Mouse (Mus musculus) intestine, postnatal 0 days (tissue): ENCODE measurements around the gene Smarcc1. TPM values are rescaled to one million over a fixed set of nuclear protein-coding genes. Genes with fewer than 3 reads are reported as not detected.

Experiments
- ATAC-seq: fragments of 200-750 bp; cut with Nextera tagmentation; 2 replicates; pipeline ENCODE4 v1.8.0; 2017; ENCODE audit warnings: mild to moderate bottlenecking, moderate TSS enrichment, moderate library complexity
- H3K27ac ChIP-seq: fragments of 300-500 bp; sonication (generic); 2 replicates; pipeline ENCODE4 v1.5.1; 2014; ENCODE audit warnings: mild to moderate bottlenecking, low read depth, low read length, moderate library complexity
- H3K27me3 ChIP-seq: fragments of 300-500 bp; sonication (generic); replicated peaks from 2 replicates; pipeline ENCODE4 v1.6.1; 2014; ENCODE audit warnings: low read length, mixed read lengths; ENCODE audit not compliant: control insufficient read depth, insufficient read depth
- H3K36me3 ChIP-seq: fragments of 300-500 bp; sonication (generic); 2 replicates; pipeline ENCODE4 v1.6.1; 2014; ENCODE audit warnings: mild to moderate bottlenecking, moderate library complexity; ENCODE audit not compliant: control insufficient read depth, insufficient read depth
- H3K4me1 ChIP-seq: fragments of 300-500 bp; sonication (generic); replicated peaks from 2 replicates; pipeline ENCODE4 v1.6.1; 2014; ENCODE audit warnings: antibody characterized with exemption, low read length, mixed read lengths; ENCODE audit not compliant: control insufficient read depth, insufficient read depth
- H3K4me2 ChIP-seq: fragments of 300-500 bp; sonication (generic); replicated peaks from 2 replicates; pipeline ENCODE4 v1.6.1; 2014; ENCODE audit warnings: low read depth, mild to moderate bottlenecking, moderate library complexity
- H3K4me3 ChIP-seq: fragments of 300-500 bp; sonication (generic); 2 replicates; pipeline ENCODE4 v1.5.1; 2014; ENCODE audit warnings: low read depth, low read length
- H3K9ac ChIP-seq: fragments of 300-500 bp; sonication (generic); 2 replicates; pipeline ENCODE4 v1.6.1; 2014; ENCODE audit warnings: mild to moderate bottlenecking, low read depth, low read length
- H3K9me3 ChIP-seq: fragments of 300-500 bp; sonication (generic); 2 replicates; pipeline ENCODE4 v1.6.1; 2016; ENCODE audit warnings: mixed run types; ENCODE audit not compliant: control insufficient read depth
- CTCF ChIP-seq: sonication (generic); IDR thresholded peaks from 2 replicates; pipeline ENCODE4 v1.5.1; 2016; ENCODE audit warnings: low read depth, mild to moderate bottlenecking, control low read depth, antibody characterized with exemption, moderate library complexity
- WGBS: fragments of 180-500 bp; shearing (Covaris S2); extraction: QIAGEN DNeasy Blood & Tissue Kit; methylation state at CpG from one replicate; pipeline ENCODE4 v1.1.7; 2014; 5-methylcytosine and 5-hydroxymethylcytosine counted together
- polyA plus RNA-seq: library from polyadenylated mRNA; unstranded; fragments of >200 nt; fragmentation: Nextera tagmentation; extraction: Ambion mirVana; gene quantifications from 2 replicates; pipeline ENCODE4 v1.2.1, GENCODE M21; 2015

Gene Smarcc1
- polyA plus RNA-seq, 1 experiment from 2014 or later: 21.6 TPM

DNA sequence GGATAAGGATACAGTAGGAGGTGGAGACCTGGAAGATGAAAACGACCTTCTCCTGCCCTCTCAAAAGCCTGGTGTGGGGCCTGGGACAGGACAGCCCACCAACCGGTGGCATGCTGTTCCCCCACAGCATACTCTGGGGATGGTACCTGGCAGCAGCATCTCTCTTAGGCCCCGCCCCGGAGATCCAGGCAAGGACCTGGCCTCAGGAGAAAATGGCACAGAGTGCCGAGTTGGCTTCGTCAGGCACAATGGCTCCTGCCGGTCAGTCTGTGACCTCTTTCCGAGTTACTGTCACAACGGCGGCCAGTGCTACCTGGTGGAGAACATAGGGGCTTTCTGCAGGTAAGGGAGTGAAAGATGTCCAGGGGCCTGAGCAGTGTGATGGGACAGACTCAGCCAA, 129.5 kb downstream of the Smarcc1 start:
- Histone ChIP-seq H3K36me3 (no peaks in the 10 kb centered on the region), H3K27me3 (no peaks in the 10 kb centered on the region; the same call in 1 of the 2 replicates), H3K9me3 (no peaks in the 10 kb centered on the region), H3K4me1 (peaks cover 3% of the 10 kb centered on the region; the same call in 1 of the 2 replicates), H3K27ac (no peak overlapping the region), H3K4me3 (no peak overlapping the region), H3K4me2 (no peak overlapping the region), H3K9ac (no peak overlapping the region)
- TF ChIP-seq CTCF: no peak
- no peak for ATAC-seq
- 94% methylated on average over 10 of the region's 10 CpGs for WGBS

DNA sequence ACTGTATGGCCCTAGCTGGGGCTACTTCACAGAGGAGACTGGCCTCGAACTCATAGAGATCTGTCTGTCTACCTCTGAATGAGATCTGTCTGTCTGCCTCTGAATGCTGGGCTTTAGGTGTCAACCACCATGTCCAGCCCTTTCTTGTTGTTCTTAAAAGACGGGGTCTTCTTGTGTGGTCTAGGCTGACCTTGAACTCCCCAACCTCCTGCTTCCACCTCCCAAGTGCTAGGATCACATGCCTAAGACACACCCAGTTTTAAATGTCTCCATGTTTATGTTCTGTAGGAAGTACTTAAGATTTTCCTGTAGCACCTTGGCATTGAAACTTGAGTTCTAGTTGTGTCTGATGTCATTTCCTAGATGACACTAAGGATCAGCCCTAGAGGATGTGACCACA, 131.4 kb downstream of the Smarcc1 start:
- no peak for ATAC-seq
- TF ChIP-seq CTCF: no peak
- Histone ChIP-seq H3K4me3 (no peak overlapping the region), H3K9ac (no peak overlapping the region), H3K27ac (no peak overlapping the region), H3K27me3 (no peaks in the 10 kb centered on the region; the same call in 1 of the 2 replicates), H3K36me3 (no peaks in the 10 kb centered on the region), H3K4me1 (peaks cover 3% of the 10 kb centered on the region; the same call in 1 of the 2 replicates), H3K9me3 (no peaks in the 10 kb centered on the region), H3K4me2 (no peak overlapping the region)
- 70% methylated on average over 2 of the region's 2 CpGs for WGBS

DNA sequence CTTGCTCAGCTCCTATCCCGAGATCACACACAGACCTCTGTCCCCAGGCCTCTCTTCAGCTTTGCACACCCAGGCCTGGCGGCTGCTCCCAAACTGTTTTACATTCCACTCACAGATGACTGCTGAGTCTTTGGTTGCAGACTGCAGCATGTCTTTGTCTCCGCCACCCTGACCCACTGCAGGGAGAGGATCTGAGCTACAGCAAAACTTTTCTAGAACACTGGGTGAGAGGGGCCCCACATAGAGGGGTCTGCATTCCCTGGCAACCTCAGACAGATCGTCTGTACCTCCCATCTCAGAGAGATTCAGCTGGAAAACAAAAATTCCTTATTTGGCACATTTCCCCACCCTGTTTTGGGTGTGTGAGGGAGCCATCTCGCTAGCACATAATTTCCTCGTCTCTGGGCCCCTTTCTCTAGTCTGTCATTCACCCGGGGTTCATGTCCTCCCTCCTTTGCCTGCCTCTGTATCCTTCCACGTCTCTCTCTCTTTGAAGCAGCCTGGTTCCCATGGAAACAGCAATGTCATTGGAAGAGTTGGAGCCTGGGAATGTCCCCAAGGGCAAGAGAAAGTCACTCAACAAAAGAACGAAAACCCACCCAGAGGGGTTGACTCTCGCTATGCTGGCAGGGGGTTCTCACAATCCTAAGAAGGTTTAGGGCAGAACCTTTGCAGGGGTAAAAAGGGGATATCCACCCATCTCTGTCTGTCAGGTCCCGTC, 132.5 kb downstream of the Smarcc1 start:
- no peak overlapping the region for H3K4me3 ChIP-seq
- no peaks in the 10 kb centered on the region for H3K9me3 ChIP-seq
- H3K36me3 ChIP-seq: no peaks in the 10 kb centered on the region
- no peak overlapping the region for H3K27ac ChIP-seq
- no peaks in the 10 kb centered on the region; the same call in 1 of the 2 replicates for H3K27me3 ChIP-seq
- H3K4me1 ChIP-seq: peaks cover 3% of the 10 kb centered on the region; the same call in 1 of the 2 replicates
- H3K4me2 ChIP-seq: no peak overlapping the region
- 34% methylated on average over 11 of the region's 11 CpGs for WGBS
- no peak for ATAC-seq
- no peak overlapping the region for H3K9ac ChIP-seq
- TF ChIP-seq CTCF: no peak

DNA sequence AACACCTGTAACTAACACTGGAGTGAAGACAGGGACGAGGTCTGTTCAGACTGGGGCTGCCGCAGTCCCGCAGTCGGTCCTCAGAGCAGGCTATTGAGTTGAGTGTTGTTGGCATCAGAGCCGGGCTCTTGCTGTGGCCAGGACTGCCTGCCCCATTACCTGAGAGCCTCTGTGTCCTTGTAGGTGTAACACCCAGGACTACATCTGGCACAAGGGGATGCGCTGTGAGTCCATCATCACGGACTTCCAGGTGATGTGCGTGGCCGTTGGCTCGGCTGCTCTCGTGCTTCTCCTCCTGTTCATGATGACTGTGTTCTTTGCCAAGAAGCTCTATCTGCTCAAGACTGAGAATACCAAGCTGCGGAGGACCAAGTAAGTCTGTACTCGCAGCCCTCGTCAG, 133.3 kb downstream of the Smarcc1 start:
- WGBS: 92% methylated on average over 14 of the region's 14 CpGs
- H3K4me2 ChIP-seq: no peak overlapping the region
- no peak for ATAC-seq
- no peaks in the 10 kb centered on the region for H3K36me3 ChIP-seq
- no peak for TF ChIP-seq CTCF
- H3K4me1 ChIP-seq: peaks cover 3% of the 10 kb centered on the region; the same call in 1 of the 2 replicates
- no peak overlapping the region for H3K27ac ChIP-seq
- no peaks in the 10 kb centered on the region; the same call in 1 of the 2 replicates for H3K27me3 ChIP-seq
- no peak overlapping the region for H3K9ac ChIP-seq
- no peak overlapping the region for H3K4me3 ChIP-seq
- no peaks in the 10 kb centered on the region for H3K9me3 ChIP-seq

DNA sequence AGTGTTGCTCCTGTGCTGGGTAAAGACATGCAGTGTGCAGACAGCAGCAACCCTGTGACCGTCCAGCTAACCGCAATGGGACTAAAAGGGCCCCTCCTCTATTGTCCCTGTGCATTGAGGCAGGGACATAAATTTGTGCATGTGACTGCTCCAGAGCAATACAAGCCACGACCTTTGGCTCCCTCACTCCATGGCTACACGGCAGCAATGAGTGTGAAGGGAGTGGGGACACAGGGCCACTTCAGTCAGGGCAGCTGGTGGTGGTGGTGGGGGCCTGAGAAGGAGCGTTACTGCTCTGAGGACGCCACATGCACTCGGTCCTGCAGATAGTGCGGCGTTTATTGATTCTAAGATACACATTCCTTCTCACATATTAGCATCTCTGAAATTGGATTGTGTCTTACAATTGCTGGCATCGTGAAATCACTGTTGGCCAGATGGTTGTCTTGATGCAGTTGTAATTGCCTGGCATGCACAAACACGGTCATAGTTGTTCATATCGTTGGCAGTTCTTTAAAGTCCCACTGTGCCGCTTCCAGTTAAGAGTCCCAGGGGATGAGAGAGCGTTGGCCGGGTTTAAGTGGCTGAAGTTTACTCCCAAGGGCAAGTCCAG, 138.0 kb downstream of the Smarcc1 start:
- Histone ChIP-seq H3K4me3 (no peak overlapping the region), H3K36me3 (no peaks in the 10 kb centered on the region), H3K4me1 (no peaks in the 10 kb centered on the region), H3K4me2 (no peak overlapping the region), H3K9ac (no peak overlapping the region; the same call in 1 of the 2 replicates), H3K27ac (no peak overlapping the region), H3K27me3 (no peaks in the 10 kb centered on the region), H3K9me3 (no peaks in the 10 kb centered on the region)
- no peak for TF ChIP-seq CTCF
- 40% methylated on average over 15 of the region's 15 CpGs for WGBS
- peak; percentile 80 for ATAC-seq

DNA sequence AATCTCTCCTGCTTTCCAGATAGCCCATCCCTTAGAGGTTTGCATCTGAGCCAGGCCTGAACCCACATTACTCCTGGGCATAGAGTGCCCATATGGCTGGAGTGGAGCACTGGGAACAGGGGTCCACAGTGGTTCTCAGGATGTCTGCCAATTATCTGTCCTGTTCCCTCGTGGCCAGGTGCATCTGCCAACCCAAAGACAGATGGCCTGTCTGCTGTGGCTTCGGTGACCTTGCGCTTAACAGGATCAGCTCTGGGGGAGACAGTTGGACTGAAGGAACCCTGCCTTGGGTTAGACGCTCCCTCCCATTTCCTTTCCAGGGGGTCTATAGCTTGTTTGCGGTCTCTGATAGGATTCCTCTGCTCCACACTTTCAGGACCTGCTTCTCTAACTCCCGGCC, 141.1 kb downstream of the Smarcc1 start:
- H3K4me3 ChIP-seq: no peak overlapping the region
- H3K4me2 ChIP-seq: no peak overlapping the region
- no peaks in the 10 kb centered on the region for H3K36me3 ChIP-seq
- no peaks in the 10 kb centered on the region for H3K9me3 ChIP-seq
- no peak overlapping the region for H3K27ac ChIP-seq
- TF ChIP-seq CTCF: no peak
- no peaks in the 10 kb centered on the region for H3K4me1 ChIP-seq
- WGBS: 80% methylated on average over 6 of the region's 6 CpGs
- ATAC-seq: no peak
- no peak overlapping the region for H3K9ac ChIP-seq
- no peaks in the 10 kb centered on the region for H3K27me3 ChIP-seq
